Mouse (Mus musculus): ENCODE data around the gene Alox15.
"Not testable (repeated sequence)": the region's sequence is repeated elsewhere in the genome, so short reads cannot be mapped to it uniquely, and the experiment has no call there.

The Alox15 gene

GRCm38 (mm10) chr11:70351868-70352267, at the start of gene Alox15:
Alox15 (minus strand) TSS chr11:70352031.
- no peak for DNase-seq (ENCODE audit: low read depth, low spot score)

DNA sequence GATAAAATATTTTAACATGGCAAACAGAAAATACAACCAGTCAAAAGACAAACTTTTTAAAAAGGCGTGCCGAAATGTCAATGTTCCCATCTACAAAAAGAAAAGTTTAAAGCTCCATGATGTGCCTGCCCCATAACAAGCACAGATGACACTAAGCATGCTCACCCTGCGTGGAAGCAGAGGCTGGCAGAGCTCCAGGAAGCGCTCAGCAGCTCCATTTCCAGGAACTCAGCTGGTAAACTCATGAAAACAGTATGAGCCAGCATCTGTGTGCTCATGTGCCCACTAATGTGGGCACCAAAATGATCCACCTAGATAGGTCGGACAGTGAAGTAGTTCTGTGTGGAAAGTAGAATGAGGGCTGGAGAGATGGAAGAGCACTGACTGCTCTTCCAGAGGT, 37.6 kb upstream of the Alox15 start:
- DNase-seq (ENCODE audit: low read depth, low spot score) = no peak

GRCm38 (mm10) chr11:70387436-70387835, 35.6 kb upstream of the Alox15 start:
- no peak for DNase-seq (ENCODE audit: low read depth, low spot score)

DNA sequence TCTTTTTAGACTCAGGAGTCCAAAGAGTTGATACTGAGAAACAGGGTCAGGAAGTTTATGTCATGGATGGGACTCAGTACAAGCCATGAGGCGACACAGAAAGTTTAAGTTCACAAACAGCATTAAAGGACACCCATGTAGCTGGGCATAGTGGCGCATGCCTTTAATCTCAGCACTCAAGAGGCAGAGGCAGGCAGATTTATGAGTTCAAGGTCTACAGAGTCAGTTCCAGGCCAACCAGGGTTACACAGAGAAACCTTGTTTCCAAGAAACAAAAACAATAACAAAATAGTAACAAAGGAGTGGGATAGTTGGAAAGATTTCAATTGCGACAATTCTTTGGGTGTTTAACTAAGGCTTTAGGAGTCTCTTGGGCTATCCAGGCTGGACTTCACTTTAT, 32.3 kb upstream of the Alox15 start:
- no peak for DNase-seq (ENCODE audit: low read depth, low spot score)

DNA sequence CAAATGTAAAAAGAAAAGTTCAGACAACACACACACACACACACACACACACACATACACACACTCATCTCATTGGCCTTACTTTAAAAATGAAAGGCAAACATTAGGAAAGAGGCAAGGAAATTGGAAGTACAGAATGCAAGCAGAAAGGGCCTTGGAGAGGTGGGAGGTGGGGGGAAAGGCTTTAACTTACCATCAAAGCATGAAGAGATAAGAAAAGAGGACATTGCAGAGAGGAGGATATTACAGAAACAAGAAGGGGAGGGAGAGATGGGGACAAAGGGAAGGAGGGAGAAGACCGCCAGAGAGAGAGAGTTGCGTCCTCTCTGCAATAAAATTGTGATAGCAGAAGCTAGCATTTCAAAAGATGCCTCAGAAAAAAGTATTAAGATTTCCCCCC, 29.5 kb upstream of the Alox15 start:
- DNase-seq (ENCODE audit: low read depth, low spot score) = no peak

- no peak for DNase-seq (ENCODE audit: low read depth, low spot score)
Measured at GRCm38 (mm10) chr11:70380478-70381005, 28.7 kb upstream of the Alox15 start.

GRCm38 (mm10) chr11:70376054-70376453, 24.2 kb upstream of the Alox15 start:
- DNase-seq (ENCODE audit: low read depth, low spot score) = no peak

DNA sequence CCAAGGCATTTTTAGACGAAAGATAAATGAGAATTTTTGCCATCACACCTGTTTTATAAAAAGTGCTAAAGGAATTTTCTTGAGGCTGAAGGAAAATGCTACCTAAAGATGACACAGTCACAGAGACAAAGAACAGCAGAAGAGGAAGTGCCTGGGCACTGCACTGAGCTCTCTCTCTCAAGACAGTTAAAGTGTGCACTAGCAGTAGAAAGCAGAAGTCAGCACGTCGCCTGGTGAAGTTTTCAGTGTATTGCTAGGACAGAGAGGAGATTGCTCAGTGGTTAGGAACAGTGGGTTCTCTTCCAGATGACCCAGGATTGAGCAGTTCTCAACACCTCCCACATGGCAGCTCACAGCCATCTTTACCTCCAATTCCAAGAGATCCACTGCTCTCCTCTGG, 22.5 kb upstream of the Alox15 start:
- peak; percentile 71 for DNase-seq (ENCODE audit: low read depth, low spot score)

DNA sequence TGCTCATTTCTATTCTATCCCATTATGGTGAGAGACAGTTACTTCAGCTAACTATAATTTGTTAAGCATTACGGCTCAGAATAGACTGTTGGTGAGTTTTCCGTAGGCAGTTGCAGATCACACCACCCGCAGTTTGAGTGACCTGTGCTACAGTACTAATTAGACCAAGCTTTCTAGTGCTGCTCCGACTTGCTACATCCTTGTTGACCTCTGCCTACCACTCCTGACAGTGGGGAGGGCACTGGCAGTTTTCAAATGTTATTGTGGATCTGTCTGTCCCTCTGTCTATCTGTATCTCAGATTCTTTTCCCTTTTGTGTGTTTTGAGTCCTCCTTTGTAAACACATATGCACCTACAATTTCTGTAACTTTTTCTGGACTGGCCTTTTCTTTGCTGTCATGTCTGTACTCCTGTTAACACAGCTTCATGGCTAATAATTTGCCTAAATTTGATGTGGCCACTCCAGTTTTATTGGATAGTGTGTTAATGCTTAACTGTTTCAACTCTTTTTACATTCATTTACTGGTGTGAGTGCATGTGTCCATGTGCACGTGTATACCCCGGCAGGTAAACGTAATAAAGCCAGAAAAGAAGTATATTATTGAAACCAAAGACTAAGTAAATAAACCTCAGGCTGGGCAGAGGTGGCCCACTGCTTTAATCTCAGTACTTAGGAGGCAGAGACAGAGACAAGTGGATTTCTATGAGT, 21.2 kb upstream of the Alox15 start:
- DNase-seq (ENCODE audit: low read depth, low spot score) = no peak

DNA sequence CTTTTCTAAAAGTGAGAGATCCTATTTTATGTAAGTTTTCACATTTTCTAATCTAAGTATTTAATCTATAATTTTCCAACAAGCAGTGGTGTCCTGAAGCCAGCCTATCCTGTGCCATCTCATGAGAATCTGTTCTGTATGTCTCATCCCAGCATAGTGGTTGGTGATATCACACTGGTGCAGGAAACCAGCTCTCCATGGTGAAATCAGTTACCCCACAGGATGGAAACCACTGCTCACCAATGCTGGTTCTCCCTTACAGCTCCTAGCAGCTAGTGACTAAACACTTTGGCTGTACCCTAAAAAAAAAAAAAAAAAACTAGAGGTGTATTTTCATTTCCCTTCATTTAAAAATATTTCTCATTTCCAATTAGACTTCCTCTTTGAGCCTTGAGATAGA, 20.6 kb upstream of the Alox15 start:
- DNase-seq (ENCODE audit: low read depth, low spot score) = no peak

DNA sequence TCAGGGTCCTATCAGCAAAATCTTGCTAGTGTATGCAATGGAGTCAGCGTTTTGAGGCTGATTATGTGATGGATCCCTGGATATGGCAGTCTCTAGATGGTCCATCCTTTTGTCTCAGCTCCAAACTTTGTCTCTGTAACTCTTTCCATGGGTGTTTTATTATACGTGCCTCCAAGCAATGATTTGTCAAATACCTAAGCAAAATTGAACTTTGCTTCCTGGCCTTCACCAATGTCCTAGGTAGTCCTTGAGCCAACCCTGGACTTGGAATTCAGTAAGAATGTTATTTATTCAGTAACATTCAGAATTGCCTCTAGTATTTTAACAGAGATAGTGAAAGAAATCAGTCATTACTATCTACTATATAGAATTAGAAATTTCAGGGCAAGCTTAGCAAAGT, 16.8 kb upstream of the Alox15 start:
- DNase-seq (ENCODE audit: low read depth, low spot score) = not testable (repeated sequence)

GRCm38 (mm10) chr11:70367701-70368100, 15.9 kb upstream of the Alox15 start:
- not testable (repeated sequence) for DNase-seq (ENCODE audit: low read depth, low spot score)

DNA sequence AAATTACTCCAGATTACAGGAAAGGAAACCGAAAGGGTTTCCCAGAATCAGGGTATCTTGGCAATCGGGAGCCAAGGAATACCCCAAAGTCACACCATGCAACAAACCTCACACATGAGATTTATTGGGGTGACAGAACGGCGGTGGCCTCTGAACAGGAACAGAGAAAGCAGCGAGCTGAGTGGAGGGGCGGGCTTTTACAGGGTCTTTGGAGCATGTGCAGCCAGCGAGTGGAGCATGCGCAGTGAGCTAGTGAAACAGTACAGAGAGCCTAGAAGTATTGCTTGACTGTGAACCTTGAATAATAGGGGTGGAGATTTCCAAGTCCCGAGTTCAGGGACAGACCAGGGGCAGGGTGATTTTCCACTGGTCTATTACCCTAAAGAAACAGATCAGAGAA, 3.2 kb downstream of the Alox15 start:
- DNase-seq (ENCODE audit: low read depth, low spot score) = peak; percentile 76

DNA sequence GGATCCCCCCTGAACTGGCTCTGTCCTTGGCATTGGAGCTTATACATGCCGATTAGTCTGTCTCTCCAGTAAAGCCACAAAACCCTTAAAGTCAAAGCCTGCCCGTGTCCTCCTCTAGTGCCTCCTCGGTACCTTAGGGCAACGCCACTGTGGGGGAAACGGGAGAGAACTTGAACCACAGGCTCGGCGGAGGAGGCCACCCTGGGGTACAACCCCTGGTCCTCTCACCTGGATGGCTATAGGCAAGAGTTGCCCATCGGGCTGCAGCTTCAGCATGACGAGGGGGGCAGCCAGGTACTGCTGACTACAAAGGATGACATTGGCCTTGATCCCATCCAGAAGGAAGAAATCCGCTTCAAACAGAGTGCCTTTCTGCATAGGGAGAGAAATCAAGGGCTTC, 4.0 kb downstream of the Alox15 start:
- no peak for DNase-seq (ENCODE audit: low read depth, low spot score)

DNA sequence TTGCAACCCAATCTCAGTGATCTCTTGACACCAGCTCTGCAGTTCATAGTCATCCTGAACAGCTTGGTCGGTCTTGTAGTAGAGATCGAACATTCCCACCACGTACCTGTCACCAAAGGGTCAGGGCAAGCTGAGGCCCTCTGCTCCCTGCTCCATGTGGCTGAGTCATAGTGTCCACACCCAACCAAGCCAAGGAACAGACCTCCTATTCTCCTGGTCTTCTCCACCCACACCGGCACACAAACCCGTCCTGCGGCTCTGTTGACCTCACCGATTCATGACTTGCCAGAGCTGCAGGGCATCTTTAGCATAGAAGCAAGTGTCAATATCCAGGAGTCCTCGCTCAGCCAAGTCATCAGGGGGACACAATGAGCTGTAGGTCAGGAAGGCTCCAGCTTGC, 6.3 kb downstream of the Alox15 start:
- DNase-seq (ENCODE audit: low read depth, low spot score) = no peak

DNA sequence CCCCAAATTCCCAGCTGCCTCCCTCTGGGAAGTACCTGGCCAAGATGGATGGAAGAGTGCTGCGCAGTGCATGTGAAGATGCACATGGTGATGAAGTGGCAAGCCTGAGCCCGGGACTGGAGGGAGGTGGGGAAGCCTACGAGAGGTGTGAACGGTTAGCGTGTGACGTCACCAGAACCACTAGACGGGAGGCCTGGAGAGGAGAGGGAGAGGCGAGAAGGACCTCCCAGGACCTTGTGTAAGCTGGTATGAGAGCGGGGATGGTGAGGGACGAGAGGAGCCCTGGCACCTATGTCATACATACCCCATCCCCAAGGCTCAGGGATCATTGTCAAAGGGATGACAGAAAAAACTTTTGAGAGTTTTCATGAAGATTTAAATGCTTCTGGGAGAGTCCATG, 6.8 kb downstream of the Alox15 start:
- no peak for DNase-seq (ENCODE audit: low read depth, low spot score)

DNA sequence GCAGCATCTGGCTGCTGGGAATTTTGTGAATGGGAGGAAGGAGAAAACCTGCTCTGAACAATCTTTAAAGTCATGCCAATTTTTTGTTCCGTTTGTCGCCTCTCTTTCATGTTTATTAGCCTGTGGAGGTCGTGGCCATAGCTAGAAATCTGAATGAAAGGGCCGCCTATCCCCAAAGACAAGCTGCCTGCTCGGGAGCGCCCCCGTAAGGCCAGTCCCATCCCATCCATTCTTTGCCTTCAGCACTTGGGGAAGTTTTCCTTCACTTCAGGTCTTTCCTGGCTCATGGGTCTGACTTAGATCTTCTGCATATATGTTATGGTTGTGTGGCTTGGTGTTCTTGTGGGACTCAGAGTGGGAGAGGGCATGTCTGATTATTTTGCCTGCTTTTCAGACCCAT, 12.3 kb downstream of the Alox15 start:
- no peak for DNase-seq (ENCODE audit: low read depth, low spot score)

GRCm38 (mm10) chr11:70334477-70334876, 17.4 kb downstream of the Alox15 start:
- DNase-seq (ENCODE audit: low read depth, low spot score) = peak; percentile 62

DNA sequence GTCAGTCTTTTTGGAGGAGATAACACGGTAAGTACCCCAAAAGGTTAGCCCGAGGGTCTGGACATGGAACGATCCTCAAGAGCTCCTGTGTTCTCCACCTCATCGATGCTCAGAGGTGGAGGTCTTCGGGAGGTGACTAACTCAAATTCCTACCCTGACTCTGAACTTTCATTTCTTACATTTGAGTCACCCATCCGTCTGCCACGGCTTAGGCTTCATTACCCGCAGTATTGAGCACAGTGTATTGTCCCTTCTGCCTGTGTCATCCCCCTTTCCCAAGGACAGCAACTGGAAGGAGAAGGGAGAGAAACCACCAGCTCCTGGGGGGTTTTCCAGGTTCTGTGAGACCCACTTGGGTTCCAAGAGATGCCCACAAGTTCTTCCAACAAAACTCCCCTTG, 27.1 kb downstream of the Alox15 start:
- DNase-seq (ENCODE audit: low read depth, low spot score) = no peak

GRCm38 (mm10) chr11:70322528-70322927, 29.3 kb downstream of the Alox15 start, which contains the start of gene Alox12e:
Alox12e (minus strand) TSS chr11:70322628.
- DNase-seq (ENCODE audit: low read depth, low spot score) = no peak

- DNase-seq (ENCODE audit: low read depth, low spot score) = peak; percentile 60
Measured at GRCm38 (mm10) chr11:70321664-70322063, 30.2 kb downstream of the Alox15 start.

- DNase-seq (ENCODE audit: low read depth, low spot score) = no peak
Measured at GRCm38 (mm10) chr11:70319614-70320013, 32.2 kb downstream of the Alox15 start.

- DNase-seq (ENCODE audit: low read depth, low spot score) = peak; percentile 55
Measured at GRCm38 (mm10) chr11:70313833-70314232, 38.0 kb downstream of the Alox15 start.

GRCm38 (mm10) chr11:70309341-70309740, 42.5 kb downstream of the Alox15 start:
- DNase-seq (ENCODE audit: low read depth, low spot score) = peak; percentile 59
